Mouse (Mus musculus) thymus, postnatal 10 days (tissue): Measurements from ENCODE around the gene 1700013G24Rik.
"Not testable (repeated sequence)": the region's sequence is repeated elsewhere in the genome, so short reads cannot be mapped to it uniquely, and the experiment has no call there.

ENCODE experiments used
- DNase-seq, 2 experiments: peaks; one replicate each; pipeline ENCODE4 v3.0.0; 2021; ENCODE audit warnings: low spot score in 2 of 2

The 1700013G24Rik gene

DNA sequence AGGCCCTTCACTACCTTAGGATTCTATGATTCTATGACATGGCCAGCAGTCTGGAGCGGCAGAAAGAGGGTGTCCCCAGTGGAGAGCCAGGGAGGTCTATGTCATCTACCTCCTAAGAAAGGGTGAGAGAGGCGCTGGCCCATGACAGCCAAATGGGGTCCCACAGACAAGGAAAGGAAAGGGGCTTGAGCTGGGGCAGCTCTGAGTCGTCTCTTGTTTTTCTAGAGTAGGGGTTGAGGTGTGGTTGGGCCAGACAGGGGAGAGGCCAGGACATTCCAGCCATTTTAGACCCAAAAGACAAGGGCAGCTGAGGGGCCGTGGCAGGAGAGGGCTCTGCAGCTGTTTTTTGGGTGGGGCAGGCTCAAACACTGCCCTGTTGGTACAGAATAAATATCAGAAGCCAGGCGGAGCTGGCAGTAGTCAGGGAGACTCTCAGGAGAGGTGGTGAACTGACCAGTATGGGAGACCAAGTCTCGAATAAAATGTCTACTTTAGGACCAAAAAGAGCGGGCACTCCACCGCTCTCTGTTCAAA, at the start of gene 1700013G24Rik:
TSS of gene 1700013G24Rik (plus strand) at position 51 of the 534 bp plus-strand sequence.
- DNase-seq, result no peak

- DNase-seq, result no peak
Observed at GRCm38 (mm10) chr4:137405571-137405970, 47.5 kb upstream of the 1700013G24Rik start.

- DNase-seq, result no peak
Observed at GRCm38 (mm10) chr4:137409691-137410090, 43.4 kb upstream of the 1700013G24Rik start, which contains the start of gene Cela3a. Gene Cela3a, minus strand, starts transcription at chr4:137409791.

- not testable (repeated sequence) for DNase-seq
Observed at GRCm38 (mm10) chr4:137412185-137412709, 40.8 kb upstream of the 1700013G24Rik start.

DNA sequence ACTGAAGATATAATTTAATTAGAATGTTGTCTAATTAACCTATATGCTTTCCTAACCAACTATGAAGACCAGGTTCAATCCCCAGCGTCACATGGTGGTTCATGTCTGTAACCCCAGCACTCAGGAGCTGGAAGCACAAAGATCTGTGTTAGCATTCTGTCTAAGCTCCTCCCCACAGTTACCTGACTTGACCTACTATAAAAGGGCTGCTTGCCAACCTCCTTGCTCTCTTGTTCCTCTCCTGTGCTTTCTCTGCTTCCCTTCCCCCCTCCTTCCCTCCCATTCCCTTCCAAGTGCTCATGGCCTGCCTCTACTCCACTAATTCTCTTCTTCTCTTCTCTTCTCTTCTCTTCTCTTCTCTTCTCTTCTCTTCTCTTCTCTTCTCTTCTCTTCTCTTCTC, 38.1 kb upstream of the 1700013G24Rik start:
- no peak for DNase-seq

DNA sequence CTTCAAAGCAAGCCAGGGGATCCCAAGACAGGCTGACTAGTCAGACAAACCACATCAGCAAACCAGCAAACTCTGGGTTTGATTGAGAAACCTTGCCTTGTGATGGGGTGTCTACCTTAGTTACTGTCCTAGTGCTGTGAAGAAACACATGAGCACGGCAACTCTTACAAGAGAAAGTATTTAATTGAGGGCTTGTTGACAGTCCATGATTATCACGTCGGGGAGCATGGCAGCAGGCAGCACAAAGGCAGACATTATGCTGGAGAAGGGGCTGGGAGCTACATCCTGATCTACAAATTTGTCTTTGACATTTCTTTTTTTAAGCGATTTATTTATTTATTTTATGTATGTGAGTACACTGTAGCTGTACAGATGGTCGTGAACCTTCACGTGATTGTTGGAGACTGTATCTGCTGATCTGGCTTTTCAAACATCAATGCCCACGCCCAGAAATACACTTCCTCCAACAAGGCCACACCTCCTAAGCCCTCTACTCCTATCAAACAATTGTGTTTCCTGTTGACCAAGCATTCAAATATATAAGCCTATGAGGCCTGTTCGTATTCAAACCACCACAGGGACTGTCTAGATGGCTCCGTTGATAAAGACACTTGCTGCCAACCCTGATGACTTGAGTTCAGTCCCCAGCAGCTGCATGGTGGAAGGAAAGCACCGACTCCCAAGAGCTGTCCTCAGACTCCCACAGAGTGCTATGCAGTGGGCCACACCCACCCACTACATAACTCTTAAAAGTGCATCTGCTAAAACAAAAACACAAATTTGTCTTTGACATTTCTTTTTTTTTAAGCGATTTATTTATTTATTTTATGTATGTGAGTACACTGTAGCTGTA, 35.1 kb upstream of the 1700013G24Rik start:
- no peak for DNase-seq

DNA sequence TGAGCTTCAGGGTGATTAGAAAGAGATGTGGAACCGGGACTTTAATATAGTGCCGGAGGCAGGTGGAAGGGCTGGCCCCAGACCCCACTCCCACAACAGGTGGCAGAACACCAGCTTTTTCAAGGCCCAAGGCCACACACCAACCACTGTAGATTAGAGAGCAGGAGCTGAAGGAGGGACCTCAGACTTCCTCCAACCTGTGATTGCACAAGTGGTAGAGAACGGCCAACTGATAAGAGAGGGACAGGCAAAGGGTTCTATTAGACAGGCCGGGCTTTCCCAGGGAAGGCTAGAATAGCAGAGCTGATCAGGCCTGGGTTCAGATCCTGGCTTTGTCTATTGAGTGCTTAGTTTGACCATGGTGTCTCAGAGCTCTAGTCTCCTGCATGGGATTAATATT, 22.6 kb upstream of the 1700013G24Rik start, which contains the start of gene Cela3b:
TSS of gene Cela3b (minus strand) at position 39 of the 400 bp plus-strand sequence.
- no peak for DNase-seq

- DNase-seq, result not testable (repeated sequence)
Observed at GRCm38 (mm10) chr4:137432700-137433550, 20.2 kb upstream of the 1700013G24Rik start.

- DNase-seq, result no peak
Observed at GRCm38 (mm10) chr4:137436979-137437669, 16.0 kb upstream of the 1700013G24Rik start.

GRCm38 (mm10) chr4:137438842-137439241, 14.2 kb upstream of the 1700013G24Rik start:
- DNase-seq, result no peak

DNA sequence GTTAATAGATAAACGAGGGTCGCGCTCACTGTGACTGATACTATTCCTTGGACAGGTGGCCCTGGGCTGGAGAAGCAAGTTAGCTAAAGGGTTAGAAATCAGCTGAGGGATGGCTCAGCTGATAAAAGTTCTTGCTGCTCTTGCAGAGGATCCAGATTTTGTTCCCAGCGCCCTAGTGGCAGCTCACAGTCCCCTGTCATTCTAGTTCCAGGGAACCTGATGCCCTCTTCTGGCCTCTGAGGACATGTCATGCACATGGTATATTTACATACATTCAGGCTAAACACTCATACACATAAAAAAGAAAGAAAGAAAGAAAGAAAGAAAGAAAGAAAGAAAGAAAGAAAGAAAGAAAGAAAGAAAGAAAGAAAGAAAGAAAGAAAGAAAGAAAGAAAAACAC, 11.8 kb upstream of the 1700013G24Rik start:
- no peak for DNase-seq

DNA sequence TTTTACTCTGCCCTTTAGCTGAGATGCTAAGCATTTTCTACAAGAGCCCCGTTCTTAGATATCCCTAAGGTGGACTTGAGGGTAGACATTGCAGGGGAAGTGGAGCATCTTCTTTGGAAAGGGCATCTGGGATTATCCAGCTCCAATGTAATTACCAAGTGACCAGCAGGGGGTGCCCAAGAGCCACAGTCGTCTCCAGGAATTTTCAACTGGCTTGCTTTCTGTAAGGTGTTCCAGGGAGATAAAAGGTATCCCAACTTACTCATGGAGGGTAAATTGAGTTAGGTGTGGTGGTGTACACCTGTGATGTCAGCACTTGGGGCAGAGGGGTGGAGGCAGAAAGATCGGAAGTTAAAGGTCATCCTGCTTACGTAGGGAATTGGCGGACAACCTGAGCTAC, 9.5 kb upstream of the 1700013G24Rik start:
- peak in 1 of 2 experiments; percentile 55 for DNase-seq

GRCm38 (mm10) chr4:137445881-137446280, 7.2 kb upstream of the 1700013G24Rik start:
- no peak for DNase-seq

DNA sequence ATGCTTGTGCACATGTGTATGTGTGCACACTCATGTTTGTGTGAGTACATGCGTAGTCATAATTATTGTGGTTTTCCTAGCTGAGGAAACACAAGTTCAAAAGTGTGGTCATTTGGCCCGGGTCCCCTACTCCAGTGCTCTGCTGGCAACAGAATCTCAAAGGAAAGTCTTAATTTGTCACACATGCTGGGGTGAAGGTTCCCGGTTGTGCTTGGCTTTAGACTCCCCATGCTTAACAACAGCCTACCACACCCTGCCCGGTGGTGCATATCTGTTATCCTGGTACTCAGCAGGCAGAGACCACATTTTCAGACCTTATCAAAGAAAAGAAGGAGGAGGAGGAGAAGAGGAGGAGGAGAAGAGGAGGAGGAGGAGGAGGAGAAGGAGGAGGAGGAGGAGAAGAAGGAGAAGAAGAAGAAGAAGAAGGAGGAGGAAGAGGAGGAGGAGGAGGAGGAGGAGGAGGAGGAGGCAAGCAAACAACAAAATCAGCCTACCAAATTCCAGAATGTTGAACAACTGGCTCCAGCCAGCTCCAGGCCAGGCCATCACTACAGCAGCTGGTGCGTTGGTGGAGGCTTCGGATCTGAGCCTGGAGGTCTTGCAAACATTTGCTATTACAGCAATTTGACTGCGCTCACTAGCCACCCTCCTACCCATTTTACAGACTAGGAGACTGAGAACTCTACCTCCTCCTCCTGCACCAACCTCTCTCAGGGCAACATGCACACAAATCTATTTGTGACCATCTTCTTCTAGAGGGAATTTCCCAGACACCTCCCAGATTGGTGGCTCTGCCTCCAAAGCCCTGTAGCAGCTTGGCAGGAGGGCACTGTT, 5.5 kb upstream of the 1700013G24Rik start:
- no peak for DNase-seq

GRCm38 (mm10) chr4:137448197-137448596, 4.9 kb upstream of the 1700013G24Rik start:
- DNase-seq, result no peak

- DNase-seq, result no peak
Observed at GRCm38 (mm10) chr4:137448641-137449040, 4.4 kb upstream of the 1700013G24Rik start.

- no peak for DNase-seq
Observed at GRCm38 (mm10) chr4:137449132-137449531, 4.0 kb upstream of the 1700013G24Rik start.

DNA sequence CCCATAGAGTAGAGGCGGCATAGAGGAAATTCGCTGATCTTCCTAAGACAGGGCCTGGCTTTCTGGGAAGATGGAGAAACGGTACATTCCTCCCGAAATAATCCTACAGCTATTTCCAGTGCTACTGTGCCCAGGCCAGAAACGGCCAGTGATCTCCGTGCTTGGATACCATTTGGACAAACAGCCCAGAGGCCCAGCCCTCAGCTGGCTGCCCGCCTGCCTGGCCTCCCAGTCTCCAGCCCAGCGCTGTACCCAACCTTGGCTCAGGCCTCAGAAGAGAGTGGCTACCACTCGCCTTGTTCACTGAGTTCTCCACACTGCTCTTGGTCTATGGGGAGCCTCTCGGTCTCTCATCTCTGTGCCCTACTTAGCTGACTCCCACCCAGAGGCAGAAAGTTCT, 3.4 kb upstream of the 1700013G24Rik start:
- DNase-seq, result no peak

- no peak for DNase-seq
Observed at GRCm38 (mm10) chr4:137452190-137452589, 894 bp upstream of the 1700013G24Rik start.

- no peak for DNase-seq
Observed at GRCm38 (mm10) chr4:137454582-137454981, 1.5 kb downstream of the 1700013G24Rik start.
